Mouse (Mus musculus): Measurements from ENCODE around the gene Kbtbd12. TPM values are rescaled to one million over a fixed set of nuclear protein-coding genes. Genes with fewer than 3 reads are reported as not detected.

Gene Kbtbd12
- polyA plus RNA-seq, 1 experiment from 2014 or later, result 1.5 TPM

DNA sequence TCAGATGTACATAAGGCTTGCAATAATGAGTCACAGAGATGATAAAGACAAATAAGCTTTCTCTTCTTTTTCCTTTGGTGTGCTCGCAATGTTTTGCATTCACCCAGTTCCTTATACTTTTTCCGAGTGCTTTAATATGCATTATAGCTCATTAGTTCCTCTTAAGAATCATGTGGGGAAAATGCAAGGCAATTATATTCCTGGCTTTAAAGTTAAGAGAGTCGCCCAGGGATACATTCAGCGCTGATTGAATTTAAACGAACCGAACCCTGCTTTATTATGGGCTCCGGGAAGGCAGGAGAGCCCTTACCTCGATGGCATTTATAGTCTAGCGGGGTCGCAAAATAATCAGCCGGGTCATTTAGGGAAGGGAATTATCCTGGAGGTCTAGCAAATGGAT, 10.8 kb downstream of the Kbtbd12 start:
- peak overlapping the region; percentile 68 for H3K4me3 ChIP-seq (replicated peaks)
- H3K27ac ChIP-seq (replicated peaks), result peak overlapping the region; percentile 79
- peaks cover 51% of the 10 kb centered on the region for H3K4me1 ChIP-seq (replicated peaks)
- H3K36me3 ChIP-seq (replicated peaks), result no peaks in the 10 kb centered on the region
- no peaks in the 10 kb centered on the region for H3K9me3 ChIP-seq (replicated peaks)
- no peaks in the 10 kb centered on the region for H3K27me3 ChIP-seq
- peak overlapping the region; percentile 98 for H3K4me2 ChIP-seq
- ATAC-seq (ENCODE audit: insufficient read depth), result peak; percentile 26; the same call in 1 of the 2 replicates
- peak overlapping the region; percentile 81 for H3K9ac ChIP-seq
- 23% methylated on average over 11 of the region's 11 CpGs for WGBS (ENCODE audit: insufficient replicate concordance)

DNA sequence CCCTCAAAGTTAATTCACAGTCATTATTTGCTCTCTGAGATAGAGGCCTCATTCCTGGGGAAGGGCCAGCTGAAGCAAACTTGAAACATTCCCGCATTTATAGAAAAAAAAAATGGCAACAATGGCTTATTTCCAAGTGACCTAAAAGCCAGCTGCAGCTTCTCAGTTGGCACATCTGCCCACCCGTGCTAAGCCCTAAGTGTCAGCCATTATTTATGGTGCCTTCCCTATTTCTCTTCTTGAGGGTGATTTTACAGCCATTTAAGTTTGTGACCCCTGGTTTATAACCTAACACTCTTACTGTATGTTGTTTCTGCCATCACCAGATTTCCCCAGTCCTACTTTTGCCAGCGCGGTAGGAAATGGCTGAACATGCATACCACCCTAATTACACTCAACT, 11.3 kb downstream of the Kbtbd12 start:
- Histone ChIP-seq H3K36me3 (replicated peaks) (no peaks in the 10 kb centered on the region), H3K9me3 (replicated peaks) (no peaks in the 10 kb centered on the region), H3K27me3 (peaks cover 4% of the 10 kb centered on the region; the same call in 1 of the 2 replicates), H3K4me2 (peak overlapping the region; percentile 98), H3K9ac (no peak overlapping the region), H3K4me3 (replicated peaks) (peak overlapping the region; percentile 68; the same call in 1 of the 2 replicates), H3K4me1 (replicated peaks) (peaks cover 47% of the 10 kb centered on the region), H3K27ac (replicated peaks) (0 out of 2 replicates have a peak overlapping the region, but pooled peaks have one; percentile 79)
- ATAC-seq (ENCODE audit: insufficient read depth), result no peak
- WGBS (ENCODE audit: insufficient replicate concordance), result 65% methylated on average over 4 of the region's 4 CpGs

DNA sequence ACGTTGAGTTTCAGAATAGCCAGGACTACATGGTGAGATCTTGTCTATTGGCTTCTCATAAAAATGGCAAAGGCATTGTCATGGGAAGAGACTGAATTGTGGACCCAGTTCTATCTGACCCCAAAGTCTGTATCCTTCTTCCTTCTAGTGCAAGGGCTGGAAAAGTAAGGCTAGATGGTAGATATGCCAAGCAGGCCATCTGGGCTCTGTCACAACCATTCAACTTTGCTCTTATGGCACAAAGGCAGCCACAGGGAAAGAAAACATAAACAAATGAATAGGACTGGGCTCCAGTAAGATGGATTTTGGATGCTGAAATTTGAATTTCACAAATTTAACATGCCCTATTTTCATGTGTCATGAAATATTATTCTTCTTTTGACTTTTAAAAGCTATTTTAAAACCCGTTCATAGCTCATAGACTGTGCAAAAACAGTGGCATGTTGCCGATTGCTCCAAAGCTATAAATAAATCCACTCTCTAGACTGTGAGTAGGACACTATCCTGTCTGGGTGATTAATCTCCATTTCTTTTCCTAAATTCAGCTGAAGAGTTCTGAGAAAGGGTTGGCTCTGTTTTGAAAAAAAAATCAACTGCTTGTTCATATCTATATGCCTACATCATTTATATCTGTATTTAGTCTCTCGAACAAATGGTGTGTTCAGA, 15.8 kb downstream of the Kbtbd12 start:
- peaks cover 10% of the 10 kb centered on the region for H3K4me1 ChIP-seq (replicated peaks)
- no peak for ATAC-seq (ENCODE audit: insufficient read depth)
- H3K27ac ChIP-seq (replicated peaks), result no peak overlapping the region
- no peaks in the 10 kb centered on the region for H3K36me3 ChIP-seq (replicated peaks)
- H3K9me3 ChIP-seq (replicated peaks), result no peaks in the 10 kb centered on the region
- WGBS (ENCODE audit: insufficient replicate concordance), result 60% methylated on average over 4 of the region's 4 CpGs
- no peak overlapping the region for H3K4me2 ChIP-seq
- peaks cover 31% of the 10 kb centered on the region for H3K27me3 ChIP-seq
- H3K9ac ChIP-seq, result no peak overlapping the region
- H3K4me3 ChIP-seq (replicated peaks), result no peak overlapping the region

DNA sequence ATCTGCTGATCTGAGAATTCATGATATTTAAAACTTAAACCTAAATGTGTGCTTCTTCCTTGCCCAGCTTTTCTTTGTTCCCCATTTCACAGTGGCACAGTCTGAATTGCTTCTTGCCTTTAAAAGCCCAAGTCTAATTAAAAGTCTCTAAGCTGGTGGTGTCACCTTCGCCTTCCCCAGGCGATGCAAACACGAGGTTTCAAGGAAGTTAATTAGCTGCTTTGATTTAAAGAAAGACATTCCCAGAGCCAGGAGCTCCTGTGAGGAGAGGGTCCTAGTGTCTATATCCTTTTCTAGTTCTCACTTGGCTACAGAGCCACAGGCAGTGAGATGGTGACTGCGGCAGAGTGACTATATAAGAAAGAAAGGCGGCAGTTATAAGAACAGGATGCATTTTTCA, 18.2 kb downstream of the Kbtbd12 start:
- Histone ChIP-seq H3K36me3 (replicated peaks) (no peaks in the 10 kb centered on the region), H3K4me3 (replicated peaks) (no peak overlapping the region), H3K9ac (no peak overlapping the region), H3K4me2 (no peak overlapping the region), H3K4me1 (replicated peaks) (no peaks in the 10 kb centered on the region), H3K27ac (replicated peaks) (no peak overlapping the region), H3K9me3 (replicated peaks) (no peaks in the 10 kb centered on the region), H3K27me3 (peaks cover 40% of the 10 kb centered on the region)
- 53% methylated on average over 5 of the region's 5 CpGs for whole genome bisulfite sequencing (ENCODE audit: insufficient replicate concordance)
- no peak for ATAC-seq (ENCODE audit: insufficient read depth)

DNA sequence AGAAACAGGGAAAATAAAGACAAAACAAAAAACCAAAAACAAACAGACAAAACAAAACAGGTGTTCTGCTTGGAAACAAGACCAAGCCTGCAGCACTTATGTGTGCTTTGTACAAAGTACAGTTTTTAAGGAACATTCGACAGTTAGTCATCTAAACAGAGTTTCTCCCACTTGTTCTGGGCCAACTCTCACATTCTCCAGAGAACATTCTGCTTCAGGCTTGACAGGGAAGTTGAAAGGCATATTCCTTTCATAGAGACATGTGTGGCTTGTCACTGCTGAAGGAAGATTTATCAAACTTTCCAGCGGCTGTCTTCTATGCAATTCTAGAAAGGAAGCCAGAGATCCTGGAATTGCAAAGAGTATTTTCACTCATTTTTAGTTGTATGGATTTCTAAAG, 22.4 kb downstream of the Kbtbd12 start:
- Histone ChIP-seq H3K4me3 (replicated peaks) (no peak overlapping the region), H3K27ac (replicated peaks) (no peak overlapping the region), H3K9ac (no peak overlapping the region), H3K4me1 (replicated peaks) (no peaks in the 10 kb centered on the region), H3K27me3 (peaks cover 40% of the 10 kb centered on the region), H3K9me3 (replicated peaks) (no peaks in the 10 kb centered on the region), H3K4me2 (no peak overlapping the region), H3K36me3 (replicated peaks) (no peaks in the 10 kb centered on the region)
- WGBS (ENCODE audit: insufficient replicate concordance), result 54% methylated on average over 2 of the region's 2 CpGs
- ATAC-seq (ENCODE audit: insufficient read depth), result no peak

DNA sequence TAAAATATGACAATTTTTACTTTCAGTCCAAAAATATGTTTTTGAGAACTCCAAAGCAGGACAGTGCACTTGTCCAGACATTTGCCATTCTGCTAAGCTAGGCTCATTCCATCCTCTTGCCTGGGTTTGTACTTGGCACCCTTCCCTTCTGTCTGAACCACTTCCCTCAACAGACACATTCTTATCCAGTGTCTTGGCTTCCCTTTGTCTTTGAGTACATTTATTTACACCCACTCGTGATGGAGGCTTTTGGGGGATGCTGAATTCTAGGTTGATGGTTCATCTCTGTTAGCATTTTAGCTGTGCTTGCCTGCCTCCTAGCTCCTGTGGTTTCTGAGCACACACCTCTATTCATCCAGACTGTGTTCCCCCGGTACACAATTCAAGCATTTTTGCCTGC, 31.3 kb downstream of the Kbtbd12 start:
- Histone ChIP-seq H3K4me1 (replicated peaks) (no peaks in the 10 kb centered on the region), H3K9ac (no peak overlapping the region), H3K9me3 (replicated peaks) (no peaks in the 10 kb centered on the region), H3K27me3 (peaks cover 28% of the 10 kb centered on the region), H3K27ac (replicated peaks) (no peak overlapping the region), H3K4me3 (replicated peaks) (no peak overlapping the region), H3K4me2 (no peak overlapping the region), H3K36me3 (replicated peaks) (no peaks in the 10 kb centered on the region)
- no peak for ATAC-seq (ENCODE audit: insufficient read depth)
- WGBS (ENCODE audit: insufficient replicate concordance), result 47% methylated on average over 2 of the region's 2 CpGs

DNA sequence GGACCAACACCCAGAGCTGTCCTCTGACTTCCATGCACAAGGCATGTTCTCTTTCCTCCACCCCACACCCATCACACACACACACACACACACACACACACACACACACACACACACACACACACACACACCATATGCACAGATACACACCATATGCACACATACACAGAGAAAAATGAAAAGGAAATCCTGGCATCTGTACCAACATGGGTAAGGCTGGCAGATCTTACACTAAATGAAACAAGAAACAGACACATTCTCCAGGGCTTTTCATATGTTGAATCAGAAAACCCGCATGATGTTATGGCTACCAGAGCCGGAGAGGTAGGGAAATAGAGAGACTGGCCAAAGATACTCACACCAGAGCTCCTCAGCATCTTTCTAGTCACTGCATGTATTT, 32.0 kb downstream of the Kbtbd12 start:
- Histone ChIP-seq H3K27me3 (peaks cover 22% of the 10 kb centered on the region), H3K4me3 (replicated peaks) (no peak overlapping the region), H3K9ac (no peak overlapping the region), H3K36me3 (replicated peaks) (no peaks in the 10 kb centered on the region), H3K4me2 (no peak overlapping the region), H3K9me3 (replicated peaks) (no peaks in the 10 kb centered on the region), H3K4me1 (replicated peaks) (no peaks in the 10 kb centered on the region), H3K27ac (replicated peaks) (no peak overlapping the region)
- no peak for ATAC-seq (ENCODE audit: insufficient read depth)
- WGBS (ENCODE audit: insufficient replicate concordance), result 77% methylated on average over 2 of the region's 2 CpGs

DNA sequence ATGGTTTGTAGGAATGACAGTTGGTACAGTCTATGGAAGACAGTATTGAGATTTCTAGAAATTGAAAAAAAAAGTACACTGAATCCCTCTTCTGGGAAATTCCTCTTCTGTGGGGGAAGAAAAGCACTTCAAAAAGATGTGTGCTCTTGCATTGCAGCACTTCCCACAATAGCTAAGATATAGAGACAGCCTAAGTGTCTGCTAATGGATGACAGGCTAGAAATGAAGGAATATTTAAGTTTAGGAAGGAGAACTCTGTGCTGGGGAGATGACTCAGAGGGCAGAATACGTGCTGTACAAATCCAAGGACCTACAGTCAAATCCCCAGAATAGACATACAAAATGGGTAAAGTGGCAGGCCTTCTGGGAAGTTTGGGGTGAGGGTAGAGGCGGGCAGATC, 32.5 kb downstream of the Kbtbd12 start:
- no peak overlapping the region for H3K4me2 ChIP-seq
- no peak overlapping the region for H3K9ac ChIP-seq
- no peak overlapping the region for H3K4me3 ChIP-seq (replicated peaks)
- peaks cover 22% of the 10 kb centered on the region for H3K27me3 ChIP-seq
- ATAC-seq (ENCODE audit: insufficient read depth), result no peak
- 43% methylated on average over 2 of the region's 2 CpGs for WGBS (ENCODE audit: insufficient replicate concordance)
- H3K27ac ChIP-seq (replicated peaks), result no peak overlapping the region
- no peaks in the 10 kb centered on the region for H3K9me3 ChIP-seq (replicated peaks)
- no peaks in the 10 kb centered on the region for H3K36me3 ChIP-seq (replicated peaks)
- no peaks in the 10 kb centered on the region for H3K4me1 ChIP-seq (replicated peaks)

DNA sequence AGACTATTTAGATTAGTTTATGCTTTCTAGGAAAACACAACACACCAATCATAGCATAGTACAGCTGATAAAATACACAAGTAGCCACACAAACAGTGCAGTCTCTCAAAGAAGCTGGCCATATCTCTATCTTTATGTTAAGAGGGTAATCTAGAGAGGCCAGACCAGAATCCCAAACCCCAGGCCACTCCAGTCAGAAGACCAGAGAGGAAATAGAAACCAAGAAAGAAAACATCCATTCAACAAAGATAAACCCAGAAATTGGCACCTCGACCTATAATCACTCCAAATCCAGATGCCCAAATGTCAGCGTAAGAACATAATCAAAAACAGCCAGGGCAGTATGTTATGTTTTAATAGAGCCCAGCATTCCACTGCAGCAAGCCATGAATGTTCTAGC, 41.6 kb downstream of the Kbtbd12 start:
- no peaks in the 10 kb centered on the region for H3K27me3 ChIP-seq
- no peak overlapping the region for H3K9ac ChIP-seq
- H3K4me3 ChIP-seq (replicated peaks), result no peak overlapping the region
- no peak overlapping the region for H3K27ac ChIP-seq (replicated peaks)
- no peaks in the 10 kb centered on the region; the same call in 1 of the 2 replicates for H3K4me1 ChIP-seq (replicated peaks)
- ATAC-seq (ENCODE audit: insufficient read depth), result no peak; the same call in 1 of the 2 replicates
- no peaks in the 10 kb centered on the region for H3K9me3 ChIP-seq (replicated peaks)
- H3K4me2 ChIP-seq, result no peak overlapping the region
- H3K36me3 ChIP-seq (replicated peaks), result no peaks in the 10 kb centered on the region
- 29% methylated on average over 2 of the region's 2 CpGs for WGBS (ENCODE audit: insufficient replicate concordance)

DNA sequence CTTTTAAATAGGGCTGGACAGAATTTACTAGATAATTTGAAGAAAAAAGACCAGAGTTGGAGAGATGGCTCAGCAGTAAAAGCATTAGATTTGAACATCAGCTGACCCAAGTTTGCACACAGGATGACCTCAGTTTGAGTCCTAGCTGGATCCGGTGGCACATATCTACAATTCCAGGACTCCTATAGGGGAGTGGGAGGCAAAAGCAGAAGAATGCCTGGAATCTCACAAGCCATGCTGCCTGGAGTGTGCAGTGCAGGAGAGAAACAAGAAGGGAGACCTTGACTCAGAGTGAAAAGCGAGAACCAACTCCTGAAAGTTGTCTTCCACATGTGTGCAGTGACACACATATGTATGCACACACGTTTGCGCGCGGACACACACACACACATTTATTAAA, 45.4 kb downstream of the Kbtbd12 start:
- Histone ChIP-seq H3K27ac (replicated peaks) (no peak overlapping the region), H3K4me1 (replicated peaks) (no peaks in the 10 kb centered on the region; the same call in 1 of the 2 replicates), H3K9ac (no peak overlapping the region), H3K4me2 (no peak overlapping the region), H3K9me3 (replicated peaks) (no peaks in the 10 kb centered on the region), H3K36me3 (replicated peaks) (no peaks in the 10 kb centered on the region), H3K4me3 (replicated peaks) (no peak overlapping the region), H3K27me3 (peaks cover 3% of the 10 kb centered on the region)
- WGBS (ENCODE audit: insufficient replicate concordance), result 80% methylated on average over 6 of the region's 6 CpGs
- ATAC-seq (ENCODE audit: insufficient read depth), result no peak

DNA sequence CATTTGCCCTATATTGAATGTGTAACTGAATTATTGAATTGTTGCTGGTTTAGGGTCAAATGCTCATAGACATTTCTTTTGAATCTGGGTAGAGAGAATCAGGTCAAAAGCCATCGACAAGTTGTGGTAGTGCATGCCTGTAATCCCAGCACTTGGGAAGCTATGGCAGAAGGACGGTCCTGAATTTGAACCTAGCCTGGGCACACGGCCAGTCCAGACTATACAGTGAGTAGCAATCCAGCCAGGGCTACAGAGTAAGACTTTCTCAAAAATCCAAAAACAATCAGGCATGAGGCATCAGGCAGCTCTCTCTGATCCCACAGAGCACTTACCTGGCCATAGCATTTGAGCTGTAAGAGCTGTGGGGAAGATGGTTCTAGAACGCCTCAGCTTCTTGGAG, 47.5 kb downstream of the Kbtbd12 start:
- no peak overlapping the region for H3K9ac ChIP-seq
- 75% methylated on average over 4 of the region's 4 CpGs for WGBS (ENCODE audit: insufficient replicate concordance)

DNA sequence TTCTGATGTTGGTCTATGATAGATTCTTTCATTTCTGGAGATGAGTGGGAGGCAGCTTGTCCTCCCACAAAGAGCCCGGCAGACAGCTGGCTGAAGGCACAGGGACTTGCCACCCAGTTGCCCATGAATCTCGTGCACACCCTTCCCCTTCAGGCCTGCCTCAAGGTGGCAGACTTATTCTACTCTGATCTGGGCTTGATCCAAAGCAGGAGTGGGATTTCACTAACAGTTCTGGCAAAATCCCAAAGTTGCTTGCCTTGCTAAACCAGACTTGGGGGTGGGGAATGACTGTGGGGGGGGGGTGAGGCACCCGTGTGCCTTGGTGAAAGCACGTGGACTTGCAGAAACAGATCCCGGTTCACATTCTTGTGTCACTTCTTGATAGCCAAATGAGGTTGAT, 48.2 kb downstream of the Kbtbd12 start:
- Histone ChIP-seq H3K4me1 (replicated peaks) (no peaks in the 10 kb centered on the region), H3K27ac (replicated peaks) (no peak overlapping the region), H3K9ac (no peak overlapping the region), H3K4me3 (replicated peaks) (no peak overlapping the region), H3K4me2 (no peak overlapping the region), H3K27me3 (peaks cover 11% of the 10 kb centered on the region), H3K36me3 (replicated peaks) (no peaks in the 10 kb centered on the region), H3K9me3 (replicated peaks) (no peaks in the 10 kb centered on the region)
- ATAC-seq (ENCODE audit: insufficient read depth), result no peak
- WGBS (ENCODE audit: insufficient replicate concordance), result 25% methylated on average over 5 of the region's 5 CpGs

More for the DNA sequence above, 47.5 kb downstream of the Kbtbd12 start:
- H3K36me3 ChIP-seq (replicated peaks), result no peaks in the 10 kb centered on the region
- H3K4me3 ChIP-seq (replicated peaks), result no peak overlapping the region
- H3K27ac ChIP-seq (replicated peaks), result no peak overlapping the region
- no peak overlapping the region for H3K4me2 ChIP-seq
- no peaks in the 10 kb centered on the region for H3K4me1 ChIP-seq (replicated peaks)
- no peak for ATAC-seq (ENCODE audit: insufficient read depth)
- peaks cover 8% of the 10 kb centered on the region for H3K27me3 ChIP-seq
- no peaks in the 10 kb centered on the region for H3K9me3 ChIP-seq (replicated peaks)
